Mouse (Mus musculus) right cerebral cortex, adult 18-20 months (tissue): Measurements from ENCODE around the gene Shbg.

ENCODE experiments used
- DNase-seq: peaks from one replicate; pipeline ENCODE4 v3.0.0; 2022; ENCODE audit warnings: mixed read lengths

The Shbg gene

DNA sequence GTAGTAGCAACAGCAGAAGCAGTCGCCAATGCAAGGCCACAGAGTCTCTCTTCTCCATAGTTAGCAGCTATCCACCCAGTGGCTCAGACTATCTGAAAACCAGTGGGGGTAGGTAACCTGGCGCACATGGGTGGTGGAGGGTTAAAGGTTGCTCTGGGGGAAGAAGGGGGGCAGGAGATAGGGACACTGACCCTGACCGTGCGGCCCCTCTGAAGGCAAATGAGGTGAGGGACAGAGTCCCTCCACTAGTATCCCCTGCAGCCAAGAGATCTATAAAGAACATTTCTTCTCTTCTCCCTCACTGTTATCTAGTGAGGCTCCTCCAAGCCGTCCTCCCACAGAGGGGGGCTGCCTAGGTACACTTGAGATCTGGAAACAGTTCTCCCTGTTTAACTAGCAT, at the start of gene Shbg:
Shbg (minus strand) TSS at position 101 of the 400 bp plus-strand sequence.
- DNase-seq: no peak

GRCm38 (mm10) chr11:69666665-69667005, 48.9 kb upstream of the Shbg start:
- DNase-seq: no peak

- peak; percentile 78 for DNase-seq
Measured at GRCm38 (mm10) chr11:69665961-69666664, 48.4 kb upstream of the Shbg start, which contains the start of gene Cd68. TSS of gene Cd68 (minus strand) at chr11:69666153.

DNA sequence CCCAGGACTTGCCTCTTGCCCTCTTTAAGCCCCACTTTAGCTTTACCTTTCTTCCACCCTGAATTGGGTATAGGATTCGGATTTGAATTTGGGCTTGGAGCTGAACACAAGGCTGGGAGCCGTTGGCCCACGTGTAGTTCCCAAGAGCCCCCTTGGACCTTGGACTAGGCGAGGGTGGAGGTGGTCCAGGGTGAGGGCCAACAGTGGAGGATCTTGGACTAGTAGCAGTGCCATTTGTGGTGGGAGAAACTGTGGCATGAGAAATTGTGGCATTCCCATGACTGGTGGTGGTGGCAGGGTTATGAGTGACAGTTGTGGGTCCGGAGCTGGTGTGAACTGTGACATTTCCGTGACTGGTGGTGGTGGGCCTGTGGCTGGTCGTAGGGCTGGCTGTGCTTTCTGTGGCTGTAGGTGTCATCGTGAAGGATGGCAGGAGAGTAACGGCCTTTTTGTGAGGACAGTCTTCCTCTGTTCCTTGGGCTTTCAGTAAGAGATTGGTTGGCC, 47.8 kb upstream of the Shbg start:
- no peak for DNase-seq

DNA sequence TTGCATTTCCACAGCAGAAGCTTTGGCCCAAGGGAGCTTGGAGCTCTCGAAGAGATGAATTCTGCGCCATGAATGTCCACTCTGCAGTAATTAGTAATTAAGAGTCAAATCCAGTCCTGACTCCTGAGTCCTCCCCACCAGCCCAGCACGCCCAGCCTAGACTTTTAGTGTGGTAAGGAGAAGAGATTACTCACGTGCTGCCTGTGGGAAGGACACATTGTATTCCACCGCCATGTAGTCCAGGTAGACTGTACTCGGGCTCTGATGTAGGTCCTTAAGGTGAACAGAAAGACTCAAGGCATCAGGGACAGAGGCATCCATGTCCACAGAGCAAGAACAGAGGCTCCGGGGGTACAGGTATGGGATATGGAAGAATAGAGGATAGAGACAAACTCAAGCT, 47.1 kb upstream of the Shbg start:
- DNase-seq: no peak

GRCm38 (mm10) chr11:69663795-69664194, 46.1 kb upstream of the Shbg start:
- no peak for DNase-seq

GRCm38 (mm10) chr11:69662967-69663671, 45.4 kb upstream of the Shbg start:
- no peak for DNase-seq

DNA sequence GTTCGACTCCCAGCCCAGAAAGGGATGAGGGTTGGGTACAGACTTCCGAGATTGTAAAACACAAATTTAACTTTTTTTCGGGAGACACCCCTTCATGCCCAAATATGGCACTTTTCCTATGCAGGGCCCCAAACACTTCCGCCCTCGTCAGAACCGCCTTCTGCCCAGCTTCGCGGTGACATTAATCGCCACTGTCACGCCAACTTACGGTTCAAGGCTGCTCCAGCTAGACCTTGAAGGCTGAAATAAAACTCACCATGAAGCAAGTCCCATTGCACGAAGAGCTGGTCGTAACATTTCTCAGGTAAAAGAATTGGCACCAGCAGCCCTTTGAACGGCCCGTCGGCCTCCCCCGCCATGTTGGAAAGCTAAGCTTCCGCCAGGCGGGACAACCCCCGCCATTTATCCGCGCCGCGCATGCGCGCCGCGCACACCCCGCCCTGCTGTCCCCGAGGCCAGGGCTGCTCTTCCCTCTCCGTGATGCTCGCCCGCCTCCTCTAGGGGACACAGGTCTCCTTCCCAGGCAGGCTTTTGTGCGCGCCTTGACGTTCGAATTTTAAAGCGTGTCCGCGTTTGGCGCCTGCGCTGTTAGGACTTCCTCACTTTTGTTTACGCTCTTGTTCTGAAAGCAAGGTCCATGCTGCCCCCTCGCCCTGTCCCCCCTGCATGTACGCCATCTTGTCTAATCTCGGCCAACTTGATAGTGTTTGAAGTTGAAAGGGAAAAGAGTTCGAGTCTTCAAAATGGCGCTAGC, 44.7 kb upstream of the Shbg start, which contains the start of gene Mpdu1:
Mpdu1 (minus strand) TSS at position 430 of the 754 bp plus-strand sequence.
- DNase-seq: peak; percentile 97

GRCm38 (mm10) chr11:69661221-69661881, 43.6 kb upstream of the Shbg start:
- DNase-seq: no peak

DNA sequence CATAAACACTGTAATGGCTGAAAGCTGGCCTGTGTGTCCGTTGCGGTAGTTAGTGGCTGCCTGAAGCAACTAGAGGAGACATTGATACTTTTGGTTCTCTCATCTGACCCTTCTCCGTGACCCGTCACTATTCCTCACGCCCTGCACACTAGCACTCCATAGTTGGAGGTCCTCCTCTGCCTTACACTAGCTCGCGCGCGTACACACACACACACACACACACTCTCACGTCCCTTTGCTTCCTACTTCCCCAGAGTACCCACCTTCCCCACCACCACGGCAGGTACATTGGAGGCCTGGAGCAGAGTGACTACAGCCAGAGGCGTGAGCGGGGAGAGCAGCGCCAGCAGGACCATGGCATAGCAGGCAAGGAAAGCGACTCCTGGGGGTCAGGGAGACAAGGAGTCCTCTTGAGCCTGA, 39.8 kb upstream of the Shbg start:
- DNase-seq: no peak

DNA sequence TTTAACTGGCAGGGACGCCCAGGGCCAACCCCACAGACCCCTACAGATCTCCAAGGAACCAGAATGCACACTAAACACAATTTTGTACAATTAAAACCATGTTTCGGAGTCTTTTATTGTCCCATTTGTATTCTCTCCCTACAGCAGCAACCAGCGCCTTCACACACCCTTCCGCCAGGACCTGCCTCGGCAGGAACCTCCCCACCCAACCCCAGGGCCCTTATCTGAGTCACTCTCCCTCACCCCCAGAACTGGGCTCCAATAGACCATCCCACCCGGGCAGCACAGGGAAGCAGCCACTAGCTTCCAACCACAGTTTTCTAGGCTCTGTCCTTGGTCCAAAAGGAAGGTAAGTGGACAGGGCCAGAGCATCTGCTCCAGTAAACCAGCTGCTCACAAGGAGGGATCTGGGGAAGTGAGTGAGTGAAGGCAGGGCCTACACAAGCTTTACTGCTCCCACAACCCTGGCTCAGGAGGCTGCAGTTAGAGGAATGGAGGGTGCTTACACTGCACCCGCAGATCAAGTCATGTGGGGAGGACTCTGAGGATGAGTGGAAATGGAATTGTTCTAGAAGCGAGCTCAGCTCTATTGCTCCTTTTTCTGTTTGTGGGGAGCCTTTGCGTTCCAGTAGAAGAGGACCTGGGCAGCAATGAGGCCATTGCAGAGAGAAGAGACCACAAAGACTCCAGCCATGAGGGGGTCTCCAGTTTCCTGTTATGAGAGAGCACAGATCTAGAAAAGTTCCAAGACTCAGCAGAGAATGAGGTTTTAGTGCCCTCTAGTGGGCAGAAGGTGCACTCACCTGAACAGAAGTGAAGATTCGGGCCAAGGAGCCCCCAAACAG, 39.1 kb upstream of the Shbg start:
- no peak for DNase-seq

- no peak for DNase-seq
Measured at GRCm38 (mm10) chr11:69656065-69656455, 38.4 kb upstream of the Shbg start.

- DNase-seq: peak; percentile 65
Measured at GRCm38 (mm10) chr11:69655264-69656064, 37.8 kb upstream of the Shbg start, which contains the start of gene Sox15. TSS of gene Sox15 (plus strand) at chr11:69655314.

DNA sequence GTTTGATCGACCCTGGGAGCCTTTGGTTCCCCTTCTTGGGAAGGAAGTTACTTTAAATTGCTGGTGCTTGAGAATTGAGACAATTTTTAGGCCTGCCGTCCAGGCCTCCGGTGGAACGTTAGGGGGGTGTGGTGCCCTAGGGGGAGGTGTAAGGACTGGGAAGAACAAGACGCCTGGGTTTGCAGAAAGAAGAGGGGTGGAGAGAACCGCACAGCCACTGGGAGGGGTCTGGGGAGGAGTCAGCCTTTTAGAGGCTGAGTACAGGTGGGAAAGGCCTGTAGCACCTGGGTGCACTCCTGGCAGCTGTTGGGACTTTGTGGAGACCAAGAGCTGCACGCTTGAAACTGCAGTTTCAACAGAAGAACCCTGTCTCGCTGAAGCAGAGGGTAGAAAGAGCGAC, 37.1 kb upstream of the Shbg start:
- no peak for DNase-seq

GRCm38 (mm10) chr11:69653399-69653798, 35.7 kb upstream of the Shbg start:
- no peak for DNase-seq

- DNase-seq: no peak
Measured at GRCm38 (mm10) chr11:69645860-69646259, 28.2 kb upstream of the Shbg start.

GRCm38 (mm10) chr11:69635471-69635870, 17.8 kb upstream of the Shbg start:
- DNase-seq: no peak

DNA sequence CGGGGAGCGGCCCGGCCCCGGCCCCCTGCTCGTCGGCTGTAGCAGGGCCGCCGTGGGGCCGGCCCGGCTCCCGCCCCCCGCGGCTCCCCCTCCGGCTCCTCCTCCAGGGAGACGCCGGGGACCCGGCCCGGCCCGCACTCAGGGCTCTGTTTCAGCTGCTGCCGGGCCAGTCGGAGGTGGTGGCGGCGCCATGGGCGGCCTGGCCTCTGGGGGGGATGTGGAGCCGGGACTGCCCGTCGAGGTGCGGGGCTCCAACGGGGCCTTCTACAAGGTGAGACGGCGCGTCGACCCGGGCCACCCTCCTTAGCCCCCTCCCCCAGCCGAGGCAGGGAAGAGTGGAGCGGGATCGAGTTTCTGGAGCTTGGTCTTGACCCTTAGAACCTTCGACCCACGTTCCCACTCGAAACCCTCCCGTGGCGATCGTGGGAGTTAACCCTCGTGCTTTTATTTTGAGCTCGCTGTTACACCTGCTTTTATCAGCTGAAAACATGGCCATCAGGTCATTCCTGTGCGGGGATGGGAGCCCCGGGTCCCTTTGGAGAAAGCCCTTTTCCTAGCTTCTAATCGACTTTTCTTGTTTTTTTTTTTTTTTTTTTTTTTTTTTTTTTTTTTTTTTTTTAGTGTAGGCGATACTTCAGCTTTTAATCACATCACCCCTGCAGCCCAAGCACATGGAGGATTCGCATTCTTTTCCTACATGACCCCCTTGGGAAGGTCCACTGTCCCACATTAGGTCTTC, 15.6 kb upstream of the Shbg start:
- DNase-seq: no peak

DNA sequence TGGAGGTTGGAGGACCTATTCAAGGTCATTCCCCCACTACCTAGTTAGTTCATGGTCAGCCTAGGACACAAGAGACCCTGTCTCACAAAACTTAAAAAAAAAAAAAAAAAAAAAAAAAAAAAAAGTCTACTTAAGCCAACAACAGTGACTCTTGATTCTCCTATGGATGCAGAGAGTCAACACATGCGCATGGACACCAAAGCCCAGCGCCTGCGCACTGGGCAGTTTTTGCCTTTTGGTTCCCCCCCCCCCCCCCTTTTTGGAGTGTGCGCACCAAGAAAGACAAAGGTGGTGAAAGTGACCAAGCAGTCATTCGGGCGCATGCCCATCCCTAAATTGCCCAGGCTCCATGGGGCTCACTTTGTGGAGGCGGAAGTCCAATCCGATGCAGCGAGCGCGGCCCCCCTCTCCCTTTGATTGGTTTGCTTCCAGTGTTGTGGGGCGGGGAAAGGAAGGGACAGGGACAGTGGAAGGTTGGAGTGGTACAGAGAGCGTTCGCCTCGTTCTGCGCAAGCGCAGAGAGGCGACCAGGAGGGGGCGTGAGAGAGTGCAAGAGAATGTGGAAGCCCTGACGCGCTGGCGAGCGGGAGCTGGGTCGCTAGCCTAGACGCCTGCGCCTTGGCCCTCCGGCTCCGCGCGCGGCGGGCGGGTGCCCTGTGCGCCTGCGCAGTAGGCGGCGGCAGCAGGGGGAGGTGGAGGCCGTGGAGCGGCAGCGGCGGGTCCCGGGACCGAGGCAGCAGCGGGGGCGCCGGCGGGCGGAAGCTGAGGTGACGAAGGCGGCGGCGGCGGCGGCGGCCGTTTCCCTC, 14.8 kb upstream of the Shbg start, which contains the start of gene Fxr2:
Fxr2 (plus strand) TSS at position 707 of the 806 bp plus-strand sequence.
- peak; percentile 100 for DNase-seq
